Mouse (Mus musculus) megakaryocyte, embryonic 14.5 days (primary cell): Measurements from ENCODE around the gene Ripply3. TPM values are rescaled to one million over a fixed set of nuclear protein-coding genes. Genes with fewer than 3 reads are reported as not detected.
A peak's percentile ranks its signal among the peaks of the same experiment; 100 is the strongest.

Source experiments
- H3K27me3 ChIP-seq: replicated peaks from 2 replicates; pipeline ENCODE3; 2012; ENCODE audit warnings: inconsistent platforms
- H3K36me3 ChIP-seq: replicated peaks from 2 replicates; pipeline ENCODE3; 2012; ENCODE audit warnings: low read length, inconsistent platforms, mixed read lengths
- H3K4me1 ChIP-seq: 2 replicates; pipeline ENCODE4 v1.6.1; 2012; ENCODE audit warnings: inconsistent platforms
- H3K4me3 ChIP-seq: replicated peaks from 2 replicates; pipeline ENCODE3; 2012; ENCODE audit warnings: moderate library complexity, mild to moderate bottlenecking, inconsistent platforms
- H3K9me3 ChIP-seq: 2 replicates; pipeline ENCODE4 v1.6.1; 2012; ENCODE audit warnings: inconsistent platforms
- FLI1 ChIP-seq: IDR thresholded peaks from 2 replicates; pipeline ENCODE4 v1.6.1; 2012; ENCODE audit warnings: low read length, inconsistent platforms, mixed read lengths
- GATA1 ChIP-seq: IDR thresholded peaks from 3 replicates; pipeline ENCODE4 v1.6.1; 2012; ENCODE audit warnings: mixed read lengths, low read length, inconsistent platforms, borderline replicate concordance
- polyA plus RNA-seq: library from polyadenylated mRNA; stranded (reverse); fragments of >175 nt; gene quantifications from 2 replicates; pipeline ENCODE4 v1.2.3, GENCODE M21; 2012; ENCODE audit warnings: low replicate concordance; ENCODE audit not compliant: insufficient read depth

Ripply3 gene
- polyA plus RNA-seq, 1 experiment: not detected

DNA sequence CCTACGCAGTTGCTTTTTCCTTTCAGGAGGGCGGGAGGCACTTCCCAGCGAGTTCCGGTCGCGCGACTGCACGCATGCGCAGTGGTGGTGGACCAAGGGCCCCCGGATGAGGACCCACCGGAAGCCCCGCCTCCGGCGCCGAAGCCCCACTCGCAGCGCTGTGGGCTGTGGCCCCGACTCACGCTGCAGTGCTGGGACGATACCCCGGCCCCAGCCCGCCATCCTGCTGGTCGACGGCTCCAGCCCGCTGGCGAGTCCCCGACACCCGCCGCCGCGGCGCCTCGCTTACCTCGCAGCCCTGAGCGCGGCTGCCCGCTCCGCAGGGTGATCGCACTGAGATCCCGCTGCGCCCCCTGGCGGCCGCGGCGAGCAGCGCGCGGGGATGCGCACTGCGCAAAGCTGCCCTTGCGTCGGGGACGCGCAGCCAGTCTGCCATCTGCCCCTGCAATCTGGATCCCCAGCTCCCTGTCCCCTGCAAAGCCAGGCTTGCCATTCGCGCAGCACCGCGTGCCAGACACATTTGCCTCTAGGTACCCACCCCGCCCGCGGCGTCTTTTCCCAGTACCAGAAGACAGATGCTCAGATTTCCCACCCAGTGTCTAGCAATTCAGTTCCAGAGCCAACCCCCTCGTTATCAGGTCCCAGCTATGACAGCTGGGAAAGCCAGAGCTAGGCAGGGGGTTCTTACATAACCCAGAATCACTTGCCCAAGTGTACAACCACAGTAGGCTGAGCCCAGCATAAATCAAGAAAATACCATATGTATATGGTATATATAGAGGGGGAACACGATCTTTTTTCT lies 14.8 kb upstream of the Ripply3 start, which contains the start of gene Hlcs:
TSS of gene Hlcs (minus strand) at position 343 of the 802 bp plus-strand sequence.
- peaks cover 7% of the 10 kb centered on the region for H3K27me3 ChIP-seq
- TF ChIP-seq GATA1 (no peak), FLI1 (no peak)
- H3K4me3 ChIP-seq: peak within 1 kb of the TSS; percentile 95
- peaks cover 57% of the 10 kb centered on the region for H3K4me1 ChIP-seq
- no peaks in the 10 kb centered on the region for H3K36me3 ChIP-seq
- peaks cover 4% of the 10 kb centered on the region; the same call in 1 of the 2 replicates for H3K9me3 ChIP-seq

- TF ChIP-seq FLI1: no peak
- no peak for TF ChIP-seq GATA1
- Histone ChIP-seq H3K9me3 (peaks cover 4% of the 10 kb centered on the region; the same call in 1 of the 2 replicates), H3K4me3 (no peak overlapping the region), H3K4me1 (peaks cover 58% of the 10 kb centered on the region), H3K27me3 (peaks cover 3% of the 10 kb centered on the region), H3K36me3 (no peaks in the 10 kb centered on the region)
These were observed 13.6 kb upstream of the Ripply3 start for GRCm38 (mm10) chr16:94314626-94315025.

- TF ChIP-seq GATA1 (no peak), FLI1 (no peak)
- Histone ChIP-seq H3K4me1 (peaks cover 58% of the 10 kb centered on the region), H3K9me3 (peaks cover 4% of the 10 kb centered on the region; the same call in 1 of the 2 replicates), H3K27me3 (peaks cover 3% of the 10 kb centered on the region), H3K36me3 (no peaks in the 10 kb centered on the region), H3K4me3 (no peak overlapping the region)
These were observed 13.0 kb upstream of the Ripply3 start for GRCm38 (mm10) chr16:94315215-94315614.

DNA sequence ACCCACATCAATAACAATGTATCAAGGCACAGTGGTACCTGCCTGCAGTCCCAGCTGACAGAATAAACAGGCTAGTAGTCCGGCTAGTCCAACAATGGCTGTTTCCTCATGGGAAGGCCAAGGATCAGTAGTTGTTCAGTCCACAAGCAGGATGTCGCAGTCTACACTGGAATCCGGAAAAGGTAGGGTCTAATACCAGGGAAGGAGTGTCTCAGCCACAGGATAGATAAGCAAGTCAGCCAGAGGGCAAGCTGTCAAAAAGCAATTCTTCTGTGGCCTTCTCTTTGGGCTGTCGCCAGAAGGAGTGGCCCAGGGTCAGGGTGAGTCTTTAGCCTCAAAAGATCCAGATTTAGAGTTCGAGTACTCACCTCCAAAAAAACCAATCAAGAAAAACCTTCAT lies 10.5 kb upstream of the Ripply3 start:
- H3K27me3 ChIP-seq: no peaks in the 10 kb centered on the region
- H3K9me3 ChIP-seq: peaks cover 5% of the 10 kb centered on the region; the same call in 1 of the 2 replicates
- H3K4me3 ChIP-seq: peak overlapping the region; percentile 62
- TF ChIP-seq FLI1 (no peak), GATA1 (no peak)
- peaks cover 47% of the 10 kb centered on the region for H3K4me1 ChIP-seq
- H3K36me3 ChIP-seq: no peaks in the 10 kb centered on the region

DNA sequence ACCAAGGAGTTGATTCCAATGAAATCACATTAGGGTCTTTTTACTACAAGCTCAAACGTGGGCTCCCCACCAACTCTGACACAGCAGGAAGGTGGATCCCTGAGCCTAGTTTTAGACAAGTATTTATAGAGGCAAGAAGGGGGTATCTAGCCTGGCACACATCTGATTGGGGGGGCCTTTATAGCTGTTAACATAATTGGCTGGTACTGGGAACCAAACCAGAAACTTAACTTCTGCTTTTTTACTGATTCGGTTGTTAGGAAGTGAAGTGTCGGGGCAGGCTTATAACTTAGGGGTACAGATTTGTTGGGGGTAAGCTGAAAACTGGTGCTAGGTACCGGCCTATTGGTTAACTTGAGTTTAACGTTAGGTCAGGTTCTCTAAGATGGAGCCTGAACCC lies 8.0 kb upstream of the Ripply3 start:
- H3K36me3 ChIP-seq: no peaks in the 10 kb centered on the region
- H3K4me1 ChIP-seq: peaks cover 42% of the 10 kb centered on the region
- H3K27me3 ChIP-seq: peaks cover 3% of the 10 kb centered on the region
- H3K4me3 ChIP-seq: no peak overlapping the region
- TF ChIP-seq GATA1 (no peak), FLI1 (no peak)
- peaks cover 7% of the 10 kb centered on the region; the same call in 1 of the 2 replicates for H3K9me3 ChIP-seq

- no peaks in the 10 kb centered on the region for H3K36me3 ChIP-seq
- peaks cover 27% of the 10 kb centered on the region for H3K4me1 ChIP-seq
- TF ChIP-seq GATA1: no peak
- no peak for TF ChIP-seq FLI1
- H3K4me3 ChIP-seq: no peak overlapping the region
- H3K9me3 ChIP-seq: peaks cover 7% of the 10 kb centered on the region; the same call in 1 of the 2 replicates
- H3K27me3 ChIP-seq: peaks cover 23% of the 10 kb centered on the region
These were observed 4.5 kb upstream of the Ripply3 start for GRCm38 (mm10) chr16:94323681-94324080.

- no peak for TF ChIP-seq GATA1
- no peak for TF ChIP-seq FLI1
- peaks cover 37% of the 10 kb centered on the region for H3K27me3 ChIP-seq
- H3K9me3 ChIP-seq: peaks cover 3% of the 10 kb centered on the region; the same call in 1 of the 2 replicates
- peaks cover 37% of the 10 kb centered on the region for H3K4me1 ChIP-seq
- H3K36me3 ChIP-seq: no peaks in the 10 kb centered on the region
- H3K4me3 ChIP-seq: no peak overlapping the region
These were observed 2.2 kb upstream of the Ripply3 start for GRCm38 (mm10) chr16:94326008-94326407.

- H3K27me3 ChIP-seq: peaks cover 38% of the 10 kb centered on the region
- TF ChIP-seq GATA1 (no peak), FLI1 (no peak)
- H3K4me3 ChIP-seq: peak overlapping the region; percentile 91
- H3K9me3 ChIP-seq: peaks cover 3% of the 10 kb centered on the region; the same call in 1 of the 2 replicates
- H3K36me3 ChIP-seq: no peaks in the 10 kb centered on the region
- peaks cover 38% of the 10 kb centered on the region for H3K4me1 ChIP-seq
These were observed 954 bp downstream of the Ripply3 start for GRCm38 (mm10) chr16:94328881-94329867.

DNA sequence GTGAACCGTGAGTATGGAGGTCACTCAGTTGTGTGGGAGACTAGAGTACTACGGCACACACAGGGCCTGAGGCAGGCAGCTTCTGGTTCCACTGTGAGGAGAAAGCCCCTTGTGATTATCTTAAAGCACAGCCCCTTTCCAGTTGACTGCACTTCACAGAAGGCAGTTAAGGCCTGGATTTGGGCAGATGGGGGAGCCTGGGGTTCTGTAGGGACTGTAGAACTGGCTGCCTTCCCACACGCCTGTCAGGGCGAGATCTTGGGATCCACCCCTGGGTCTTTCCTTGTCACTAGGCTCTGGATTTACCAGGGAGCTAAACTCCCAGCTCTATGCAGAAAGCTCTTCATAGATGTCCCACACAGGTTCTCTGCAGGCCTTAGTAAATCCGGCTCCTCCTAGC lies 2.2 kb downstream of the Ripply3 start:
- H3K36me3 ChIP-seq: no peaks in the 10 kb centered on the region
- peaks cover 36% of the 10 kb centered on the region for H3K27me3 ChIP-seq
- peaks cover 36% of the 10 kb centered on the region for H3K4me1 ChIP-seq
- no peak for TF ChIP-seq FLI1
- TF ChIP-seq GATA1: no peak
- H3K9me3 ChIP-seq: no peaks in the 10 kb centered on the region
- H3K4me3 ChIP-seq: no peak overlapping the region
